Mouse (Mus musculus) myocyte (in vitro differentiated cells): ENCODE measurements around the gene L2hgdh. TPM values are rescaled to one million over a fixed set of nuclear protein-coding genes. Genes with fewer than 3 reads are reported as not detected.

Experiments used
- H3K27me3 ChIP-seq: one replicate; pipeline ENCODE4 v1.6.1; 2011; ENCODE audit not compliant: control insufficient read depth, insufficient read depth, insufficient read length
- H3K36me3 ChIP-seq: one replicate; pipeline ENCODE4 v1.6.1; 2011; ENCODE audit not compliant: control insufficient read depth, insufficient read depth
- H3K4me2 ChIP-seq: one replicate; pipeline ENCODE4 v1.6.1; 2011; ENCODE audit warnings: low read depth, control low read depth
- H3K4me3 ChIP-seq: one replicate; pipeline ENCODE4 v1.5.1; 2011; ENCODE audit warnings: mild to moderate bottlenecking, control low read depth, moderate library complexity
- H3K79me2 ChIP-seq: one replicate; pipeline ENCODE4 v1.6.1; 2011; ENCODE audit not compliant: control insufficient read depth, insufficient read depth
- H3ac ChIP-seq: one replicate; pipeline ENCODE4 v1.6.1; 2011; ENCODE audit not compliant: control insufficient read depth, insufficient read length
- CEBPB ChIP-seq: IDR thresholded peaks from 2 replicates; pipeline ENCODE4 v1.6.1; 2011; ENCODE audit warnings: mild to moderate bottlenecking, moderate library complexity; ENCODE audit not compliant: poor library complexity, insufficient read depth, severe bottlenecking
- E2F4 ChIP-seq: IDR thresholded peaks from one replicate; pipeline ENCODE4 v1.6.1; 2011; ENCODE audit warnings: mild to moderate bottlenecking, control low read depth, moderate library complexity; ENCODE audit not compliant: insufficient read depth
- MAX ChIP-seq: IDR thresholded peaks from one replicate; pipeline ENCODE4 v1.6.1; 2011; ENCODE audit warnings: low read depth, mild to moderate bottlenecking, control low read depth
- MYOD1 ChIP-seq, 3 experiments: IDR thresholded peaks; one replicate each; pipeline ENCODE4 v1.6.1; 2011; ENCODE audit warnings: control low read depth in 2 of 3, low read depth in 2 of 3, mild to moderate bottlenecking in 2 of 3, moderate library complexity in 1 of 3; ENCODE audit not compliant: insufficient read length in 2 of 3, control insufficient read depth in 1 of 3
- MYOG ChIP-seq, 3 experiments: IDR thresholded peaks; one replicate each; pipeline ENCODE4 v1.6.1; 2011; ENCODE audit warnings: control low read depth in 2 of 3, low read depth in 2 of 3, mild to moderate bottlenecking in 2 of 3; ENCODE audit not compliant: insufficient read length in 2 of 3, control insufficient read depth in 1 of 3, insufficient read depth in 1 of 3
- POLR2A ChIP-seq: IDR thresholded peaks from one replicate; pipeline ENCODE4 v1.6.1; 2011; ENCODE audit warnings: low read depth, mild to moderate bottlenecking, control low read depth, moderate library complexity; ENCODE audit not compliant: insufficient read length
- POLR2AphosphoS2 ChIP-seq: IDR thresholded peaks from one replicate; pipeline ENCODE4 v1.6.1; 2011; ENCODE audit warnings: low read depth, control low read depth; ENCODE audit not compliant: insufficient read length
- REST ChIP-seq: IDR thresholded peaks from one replicate; pipeline ENCODE4 v1.6.1; 2011; ENCODE audit warnings: mild to moderate bottlenecking, control low read depth, moderate library complexity; ENCODE audit not compliant: insufficient read depth, insufficient read length
- SRF ChIP-seq: IDR thresholded peaks from one replicate; pipeline ENCODE4 v1.6.1; 2011; ENCODE audit warnings: low read depth; ENCODE audit not compliant: control insufficient read depth, insufficient read length
- TCF12 ChIP-seq: IDR thresholded peaks from one replicate; pipeline ENCODE4 v1.6.1; 2011; ENCODE audit warnings: mild to moderate bottlenecking, control low read depth; ENCODE audit not compliant: poor library complexity, insufficient read depth, severe bottlenecking
- TCF3 ChIP-seq: IDR thresholded peaks from one replicate; pipeline ENCODE4 v1.6.1; 2011; ENCODE audit warnings: low read depth, control low read depth; ENCODE audit not compliant: insufficient read length
- USF1 ChIP-seq: IDR thresholded peaks from one replicate; pipeline ENCODE4 v1.6.1; 2011; ENCODE audit warnings: low read depth, mild to moderate bottlenecking, control low read depth, moderate library complexity
- polyA plus RNA-seq: library from polyadenylated mRNA; unstranded; fragments of >200 nt; fragmentation: generic; extraction: Trizol; gene quantifications from one replicate; pipeline ENCODE4 v1.2.1, GENCODE M21; 2012; ENCODE audit warnings: missing spikeins

L2hgdh gene
- polyA plus RNA-seq, 1 experiment: 2.8 TPM

DNA sequence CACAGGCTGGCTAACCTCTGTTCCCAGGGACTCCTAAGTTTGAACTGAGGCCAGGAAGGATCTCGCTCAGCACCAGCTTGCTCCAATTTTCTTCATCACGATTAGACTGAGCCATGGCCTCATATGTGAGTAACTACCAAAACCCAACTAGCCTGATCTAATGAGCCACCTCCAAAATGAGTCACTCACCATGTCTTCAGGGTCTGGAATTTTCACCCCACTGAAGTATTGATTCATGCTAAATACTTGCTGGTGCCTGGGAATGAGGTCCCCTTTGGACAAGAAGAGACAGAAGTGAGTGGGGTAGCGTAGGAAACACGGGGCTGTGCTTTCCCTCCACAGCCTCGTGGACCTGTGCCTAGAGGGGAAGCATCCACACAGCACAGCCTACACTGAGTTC lies 29.3 kb upstream of the L2hgdh start:
- Histone ChIP-seq H3K4me3 (no peak overlapping the region), H3K27me3 (no peaks in the 10 kb centered on the region), H3K4me2 (no peak overlapping the region), H3K36me3 (no peaks in the 10 kb centered on the region), H3ac (no peak overlapping the region), H3K79me2 (no peaks in the 10 kb centered on the region)
- TF ChIP-seq TCF12 (no peak), REST (no peak), E2F4 (no peak), POLR2A (no peak), CEBPB (no peak), POLR2AphosphoS2 (no peak), MAX (no peak), MYOD1 (IDR thresholded peaks at IDR 0.05; ENCODE audit: control insufficient read depth in 1 of 3, insufficient read length in 2 of 3, low read depth in 2 of 3) (no peak), TCF3 (no peak), MYOG (IDR thresholded peaks at IDR 0.05; ENCODE audit: control insufficient read depth in 1 of 3, insufficient read depth in 1 of 3, insufficient read length in 2 of 3, low read depth in 2 of 3) (no peak), USF1 (no peak), SRF (no peak)

DNA sequence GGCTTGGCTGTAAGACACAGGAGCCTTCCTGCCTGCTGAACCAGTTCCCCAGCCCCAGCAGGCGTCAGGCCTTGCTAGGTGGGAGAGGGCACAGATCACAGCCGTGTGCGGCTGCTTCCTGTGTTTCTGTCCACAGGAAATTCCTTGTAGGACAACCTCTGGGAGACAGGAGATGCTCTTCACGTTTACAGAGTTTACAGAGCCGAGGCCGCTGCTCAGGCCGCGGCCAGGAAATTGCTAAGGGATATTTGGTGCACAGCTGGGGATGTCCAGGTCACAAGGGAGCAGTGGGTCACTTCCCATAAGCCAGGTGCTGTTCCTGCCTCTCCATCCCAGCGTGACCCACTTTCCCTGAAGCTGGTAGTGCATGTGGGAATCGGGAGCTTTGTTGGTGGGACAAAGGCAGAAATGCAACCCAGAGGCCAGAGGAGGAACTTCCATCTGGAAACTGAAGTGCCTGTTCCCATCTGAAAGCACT lies 27.2 kb upstream of the L2hgdh start:
- Histone ChIP-seq H3K27me3 (no peaks in the 10 kb centered on the region), H3K4me2 (no peak overlapping the region), H3K36me3 (no peaks in the 10 kb centered on the region), H3ac (no peak overlapping the region), H3K79me2 (no peaks in the 10 kb centered on the region), H3K4me3 (no peak overlapping the region)
- TF ChIP-seq TCF12 (no peak), POLR2AphosphoS2 (no peak), POLR2A (no peak), REST (no peak), MYOG (IDR thresholded peaks at IDR 0.05; ENCODE audit: control insufficient read depth in 1 of 3, insufficient read depth in 1 of 3, insufficient read length in 2 of 3, low read depth in 2 of 3) (no peak), CEBPB (no peak), MAX (no peak), E2F4 (no peak), SRF (no peak), USF1 (no peak), MYOD1 (IDR thresholded peaks at IDR 0.05; ENCODE audit: control insufficient read depth in 1 of 3, insufficient read length in 2 of 3, low read depth in 2 of 3) (no peak), TCF3 (no peak)

DNA sequence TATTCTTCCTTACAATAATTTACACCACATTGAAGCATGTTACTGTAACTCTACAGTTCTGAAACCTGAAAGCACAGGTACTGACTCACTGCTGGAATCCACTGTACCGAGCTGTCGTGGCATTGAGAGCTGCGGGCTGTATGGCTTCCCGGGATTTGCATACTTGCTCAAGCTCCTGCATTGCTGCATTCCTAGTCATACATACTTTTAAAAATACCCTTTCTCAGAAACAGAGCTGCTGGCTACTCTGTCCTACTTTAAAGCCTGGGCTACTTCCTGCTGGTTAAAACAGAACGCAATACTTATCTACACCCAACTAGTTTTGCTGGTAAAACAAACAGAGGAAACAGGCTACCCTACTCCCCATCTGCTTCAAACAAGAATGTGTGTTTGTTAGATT lies 19.5 kb upstream of the L2hgdh start:
- TF ChIP-seq USF1 (no peak), MYOG (IDR thresholded peaks at IDR 0.05; ENCODE audit: control insufficient read depth in 1 of 3, insufficient read depth in 1 of 3, insufficient read length in 2 of 3, low read depth in 2 of 3) (no peak), SRF (no peak), E2F4 (no peak), MAX (no peak), POLR2A (no peak), TCF3 (no peak), TCF12 (no peak), CEBPB (no peak), MYOD1 (IDR thresholded peaks at IDR 0.05; ENCODE audit: control insufficient read depth in 1 of 3, insufficient read length in 2 of 3, low read depth in 2 of 3) (no peak), REST (no peak), POLR2AphosphoS2 (no peak)
- no peaks in the 10 kb centered on the region for H3K27me3 ChIP-seq
- no peak overlapping the region for H3ac ChIP-seq
- H3K79me2 ChIP-seq: no peaks in the 10 kb centered on the region
- no peaks in the 10 kb centered on the region for H3K36me3 ChIP-seq
- H3K4me2 ChIP-seq: no peak overlapping the region
- no peak overlapping the region for H3K4me3 ChIP-seq

DNA sequence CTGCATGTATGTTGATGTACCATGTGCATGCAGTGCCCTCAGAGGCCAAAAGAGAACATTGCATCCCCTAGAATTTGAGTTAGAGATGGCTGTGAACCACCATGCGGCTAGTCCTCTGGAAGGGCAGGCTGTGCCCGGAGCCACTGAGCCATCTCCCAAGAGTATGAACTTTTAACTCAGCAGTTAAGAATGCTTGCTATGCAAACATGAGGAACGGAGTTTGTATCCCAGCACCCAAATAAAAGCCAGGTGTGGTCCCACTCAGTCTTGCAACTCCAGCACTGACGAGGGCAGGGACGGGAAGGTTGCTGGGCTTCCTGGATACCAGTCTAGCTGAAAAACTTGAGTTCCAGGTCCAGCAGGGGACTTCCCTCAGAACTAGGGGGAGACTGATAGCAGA lies 17.3 kb upstream of the L2hgdh start:
- TF ChIP-seq POLR2A: no peak
- no peak for TF ChIP-seq TCF12
- TF ChIP-seq CEBPB: no peak
- TF ChIP-seq USF1: no peak
- TF ChIP-seq SRF: no peak
- no peak for TF ChIP-seq MYOD1 (IDR thresholded peaks at IDR 0.05; ENCODE audit: control insufficient read depth in 1 of 3, insufficient read length in 2 of 3, low read depth in 2 of 3)
- no peak for TF ChIP-seq REST
- TF ChIP-seq POLR2AphosphoS2: no peak
- no peak for TF ChIP-seq MYOG (IDR thresholded peaks at IDR 0.05; ENCODE audit: control insufficient read depth in 1 of 3, insufficient read depth in 1 of 3, insufficient read length in 2 of 3, low read depth in 2 of 3)
- TF ChIP-seq E2F4: no peak
- TF ChIP-seq TCF3: no peak
- TF ChIP-seq MAX: no peak
- Histone ChIP-seq H3K79me2 (no peaks in the 10 kb centered on the region), H3K27me3 (no peaks in the 10 kb centered on the region), H3K36me3 (no peaks in the 10 kb centered on the region), H3ac (no peak overlapping the region), H3K4me2 (no peak overlapping the region), H3K4me3 (no peak overlapping the region)

DNA sequence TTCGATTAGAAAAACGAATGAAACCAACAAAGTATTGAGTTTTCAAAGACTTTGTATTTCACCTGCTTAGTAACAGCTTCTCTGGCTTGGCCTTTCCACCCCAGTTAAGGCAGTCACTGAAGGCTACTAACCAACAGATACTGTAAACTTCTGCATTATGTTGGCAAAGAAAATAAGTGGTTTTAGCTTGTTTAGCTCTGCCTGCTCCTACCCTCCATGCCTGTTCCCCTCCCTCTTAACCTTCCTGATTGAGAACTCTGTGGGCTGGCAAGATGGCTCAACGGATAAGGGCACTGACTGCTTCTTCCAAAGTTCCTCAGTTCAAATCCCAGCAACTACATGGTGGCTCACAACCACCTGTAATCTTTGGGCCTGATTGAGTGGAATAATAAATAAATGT lies 9.2 kb upstream of the L2hgdh start:
- Histone ChIP-seq H3ac (no peak overlapping the region), H3K79me2 (no peaks in the 10 kb centered on the region), H3K27me3 (no peaks in the 10 kb centered on the region), H3K4me2 (no peak overlapping the region), H3K36me3 (no peaks in the 10 kb centered on the region), H3K4me3 (no peak overlapping the region)
- no peak for TF ChIP-seq POLR2AphosphoS2
- no peak for TF ChIP-seq E2F4
- no peak for TF ChIP-seq TCF12
- TF ChIP-seq SRF: no peak
- TF ChIP-seq MYOG (IDR thresholded peaks at IDR 0.05; ENCODE audit: control insufficient read depth in 1 of 3, insufficient read depth in 1 of 3, insufficient read length in 2 of 3, low read depth in 2 of 3): no peak
- TF ChIP-seq USF1: no peak
- TF ChIP-seq MAX: no peak
- no peak for TF ChIP-seq POLR2A
- no peak for TF ChIP-seq REST
- no peak for TF ChIP-seq TCF3
- TF ChIP-seq CEBPB: no peak
- TF ChIP-seq MYOD1 (IDR thresholded peaks at IDR 0.05; ENCODE audit: control insufficient read depth in 1 of 3, insufficient read length in 2 of 3, low read depth in 2 of 3): no peak
